Mouse (Mus musculus) brain, embryonic 14.5 days (tissue): ENCODE data around the gene Hjurp. TPM values are rescaled to one million over a fixed set of nuclear protein-coding genes. Genes with fewer than 3 reads are reported as not detected.

Experiments used
- DNase-seq: peaks from one replicate; pipeline ENCODE4 v3.0.0-alpha.2; 2011; ENCODE audit warnings: low read depth
- CTCF ChIP-seq: fragments of 200-500 bp; IDR thresholded peaks from 2 replicates; pipeline ENCODE4 v1.5.1; 2012; ENCODE audit warnings: inconsistent platforms, mild to moderate bottlenecking, moderate library complexity, borderline replicate concordance; ENCODE audit not compliant: insufficient read depth, insufficient read length; ENCODE audit errors: extremely low read depth
- POLR2A ChIP-seq: fragments of 200-500 bp; IDR thresholded peaks from 2 replicates; pipeline ENCODE4 v1.6.1; 2012; ENCODE audit warnings: mild to moderate bottlenecking, inconsistent platforms, borderline replicate concordance; ENCODE audit not compliant: poor library complexity, insufficient read depth, insufficient read length, severe bottlenecking; ENCODE audit errors: extremely low read depth
- polyA plus RNA-seq: library from polyadenylated mRNA; depleted of rRNA; stranded (reverse); fragments of >200 nt; gene quantifications from 2 replicates; pipeline ENCODE4 v1.2.3, GENCODE M21; 2012

Gene Hjurp
- polyA plus RNA-seq, 1 experiment = 140 TPM

- TF ChIP-seq CTCF (no peak), POLR2A (no peak)
Observed at GRCm38 (mm10) chr1:88263778-88264177, 13.7 kb downstream of the Hjurp start.

GRCm38 (mm10) chr1:88262961-88263360, 14.5 kb downstream of the Hjurp start:
- no peak for DNase-seq
- TF ChIP-seq CTCF (no peak), POLR2A (no peak)

More at GRCm38 (mm10) chr1:88263778-88264177, 13.7 kb downstream of the Hjurp start:
- DNase-seq = no peak

- peak; percentile 82 for DNase-seq
- TF ChIP-seq CTCF (no peak), POLR2A (no peak)
Observed at GRCm38 (mm10) chr1:88262255-88262654, 15.2 kb downstream of the Hjurp start.

- TF ChIP-seq POLR2A (no peak), CTCF (no peak)
- no peak for DNase-seq
Observed at GRCm38 (mm10) chr1:88261706-88262105, 15.7 kb downstream of the Hjurp start.

- DNase-seq = no peak
- TF ChIP-seq POLR2A = no peak
- TF ChIP-seq CTCF = no peak
Observed at GRCm38 (mm10) chr1:88260604-88261377, 16.6 kb downstream of the Hjurp start.

- DNase-seq = no peak
- no peak for TF ChIP-seq CTCF
- TF ChIP-seq POLR2A = no peak
Observed at GRCm38 (mm10) chr1:88260114-88260513, 17.3 kb downstream of the Hjurp start.

GRCm38 (mm10) chr1:88259643-88260024, 17.8 kb downstream of the Hjurp start:
- no peak for DNase-seq
- TF ChIP-seq POLR2A (no peak), CTCF (no peak)

GRCm38 (mm10) chr1:88258881-88259642, 18.4 kb downstream of the Hjurp start:
- TF ChIP-seq CTCF = no peak
- no peak for TF ChIP-seq POLR2A
- DNase-seq = peak; percentile 47

GRCm38 (mm10) chr1:88258361-88258760, 19.1 kb downstream of the Hjurp start:
- TF ChIP-seq CTCF (no peak), POLR2A (no peak)
- DNase-seq = no peak

GRCm38 (mm10) chr1:88257681-88258080, 19.8 kb downstream of the Hjurp start:
- TF ChIP-seq POLR2A = no peak
- TF ChIP-seq CTCF = no peak
- no peak for DNase-seq

- TF ChIP-seq CTCF = no peak
- TF ChIP-seq POLR2A = no peak
- no peak for DNase-seq
Observed at GRCm38 (mm10) chr1:88256886-88257663, 20.4 kb downstream of the Hjurp start.

GRCm38 (mm10) chr1:88255989-88256754, 21.3 kb downstream of the Hjurp start:
- DNase-seq = no peak
- TF ChIP-seq POLR2A = no peak
- TF ChIP-seq CTCF = no peak
